Comparison of ENCODE assay signal across 13 mouse cellular contexts in genomic region chr9:91404905-91405752, GRCm38 (mm10). TPM values are rescaled to one million over a fixed set of nuclear protein-coding genes. Genes with fewer than 3 reads are reported as not detected.
DNase-seq lines count a peak whose midpoint lies in the region; ATAC-seq lines count a peak whose summit lies in the region.
"Had no signal": no experiment of that assay in that cellular context is flagged by ENCODE, and none has a peak within 500 bp of the region (broad histone marks: within the 10 kb centered on the region; RNA-seq: fewer than 3 reads in every experiment).

No protein-coding gene starts in this region.

- peaks cover 65% of the 10 kb centered on the region for H3K27me3 ChIP-seq in embryonic facial prominence, embryonic 11.5 days (ENCODE audit: control insufficient read depth, insufficient read depth, low read length)
- H3K27me3 ChIP-seq in hindbrain, embryonic 14.5 days (ENCODE audit: control insufficient read depth, insufficient read depth, low read length) = peaks cover 92% of the 10 kb centered on the region

- ATAC-seq in embryonic facial prominence, embryonic 11.5 days (replicated peaks; ENCODE audit: insufficient number of reproducible peaks, low FRiP score, low TSS enrichment, low read depth) = no peak
- ATAC-seq in hindbrain, embryonic 14.5 days (ENCODE audit: low FRiP score) = no peak
- no peak for ATAC-seq in frontal cortex, adult (ENCODE audit: low TSS enrichment)
- ATAC-seq: liver, postnatal 0 days had no signal

- no peaks in the 10 kb centered on the region for H3K36me3 ChIP-seq in embryonic facial prominence, embryonic 11.5 days (replicated peaks; ENCODE audit: control insufficient read depth, insufficient read depth, low read depth, low read length)
- no peaks in the 10 kb centered on the region for H3K36me3 ChIP-seq in hindbrain, embryonic 14.5 days (replicated peaks; ENCODE audit: control insufficient read depth, insufficient read depth)

- intact Hi-C loops in left cerebral cortex, postnatal 36 days (cut with DNase I) = loop anchor here (5.0 kb wide), 1 partner anchor 43 kb away; the partner anchor contains the start of gene Zic4

- H3K4me1 ChIP-seq in embryonic facial prominence, embryonic 11.5 days (ENCODE audit: control insufficient read depth, insufficient read depth, low read length) = no peaks in the 10 kb centered on the region
- no peaks in the 10 kb centered on the region for H3K4me1 ChIP-seq in hindbrain, embryonic 14.5 days (replicated peaks; ENCODE audit: control insufficient read depth, insufficient read depth, low read length)

- WGBS in embryonic facial prominence, embryonic 11.5 days = under 1% methylated on average over 27 of the region's 27 CpGs
- WGBS in hindbrain, embryonic 14.5 days = under 1% methylated on average over 27 of the region's 27 CpGs

- H3K27ac ChIP-seq in embryonic facial prominence, embryonic 11.5 days (replicated peaks; ENCODE audit: low read depth, low read length) = no peak overlapping the region
- peak overlapping the region; percentile 82 for H3K27ac ChIP-seq in hindbrain, embryonic 14.5 days

- H3K9ac ChIP-seq in embryonic facial prominence, embryonic 11.5 days (replicated peaks; ENCODE audit: low read length) = no peak overlapping the region
- peak overlapping the region; percentile 46 for H3K9ac ChIP-seq in hindbrain, embryonic 14.5 days
- H3K9ac ChIP-seq: liver, postnatal 0 days had no signal

- H3K9me3 ChIP-seq in embryonic facial prominence, embryonic 11.5 days (replicated peaks; ENCODE audit: control insufficient read depth, low read length) = no peaks in the 10 kb centered on the region
- H3K9me3 ChIP-seq in hindbrain, embryonic 14.5 days (ENCODE audit: control insufficient read depth, low read length) = no peaks in the 10 kb centered on the region

- no peak overlapping the region for H3K4me2 ChIP-seq in embryonic facial prominence, embryonic 11.5 days (ENCODE audit: low read depth, low read length)
- peak overlapping the region; percentile 47 for H3K4me2 ChIP-seq in hindbrain, embryonic 14.5 days (replicated peaks)

- peak; percentile 29 for DNase-seq in brain, adult 2 months (ENCODE audit: low read depth, low spot score)
- peak; percentile 41 for DNase-seq in embryonic facial prominence, embryonic 11.5 days (ENCODE audit: low spot score)
- DNase-seq in hindbrain, embryonic 14.5 days (ENCODE audit: low spot score) = no peak
- DNase-seq in neural tube, embryonic 10.5 days (ENCODE audit: extremely low spot score, low spot score) = peak; percentile 69
- DNase-seq in B cell, adult 2 months = no peak
- no peak for DNase-seq in left cerebral cortex, postnatal 36 days (ENCODE audit: low spot score in 2 of 2)
- DNase-seq: heart, adult 11 months; heart, postnatal 36 days; kidney, postnatal 14 days; liver, postnatal 0 days had no signal

- no peak overlapping the region for H3K4me3 ChIP-seq in embryonic facial prominence, embryonic 11.5 days (ENCODE audit: low read depth, low read length)
- H3K4me3 ChIP-seq in hindbrain, embryonic 14.5 days (replicated peaks; ENCODE audit: low read length) = peak overlapping the region; percentile 24

RNA-seq across cellular contexts. Expression of gene Zic1, which starts 39.5 kb away (rescaled TPM):
- 3.3 and 3.5 TPM in 2 replicates for polyA plus RNA-seq in embryonic facial prominence, embryonic 11.5 days (2014; fragmentation: Nextera tagmentation; extraction: Ambion mirVana)
- polyA plus RNA-seq in hindbrain, embryonic 14.5 days (2014; fragmentation: Nextera tagmentation; extraction: Ambion mirVana) = 21.4 and 25.1 TPM in 2 replicates
- total RNA-seq in left cerebral cortex, postnatal 36 days (2021) = 10 to 100 TPM in 1 of 2 experiments, 1 to 10 TPM in 1; 7.2 to 15.3 TPM
- total RNA-seq: megakaryocyte-erythroid progenitor cell, adult 5-6 weeks had no signal
- polyA plus RNA-seq: liver, postnatal 0 days; stomach, embryonic 16.5 days had no signal

RNA-seq across cellular contexts. Expression of gene Zic4, which starts 42.9 kb away (rescaled TPM):
- 6.7 and 6.9 TPM in 2 replicates for polyA plus RNA-seq in embryonic facial prominence, embryonic 11.5 days (2014; fragmentation: Nextera tagmentation; extraction: Ambion mirVana)
- polyA plus RNA-seq in hindbrain, embryonic 14.5 days (2014; fragmentation: Nextera tagmentation; extraction: Ambion mirVana) = 47.8 and 54.9 TPM in 2 replicates
- total RNA-seq in left cerebral cortex, postnatal 36 days (2021) = 1 to 10 TPM; 2.8 to 4.7 TPM
- total RNA-seq: heart, postnatal 36 days; megakaryocyte-erythroid progenitor cell, adult 5-6 weeks had no signal
- polyA plus RNA-seq: liver, postnatal 0 days; stomach, embryonic 16.5 days had no signal

Comparison
In these comparisons a context has a peak if more than half of its experiments do, and no peak if none do; other contexts are left out.
1. DNase-seq: peak in brain, adult 2 months (single experiment), embryonic facial prominence, embryonic 11.5 days (single experiment) and neural tube, embryonic 10.5 days (single experiment); none in hindbrain, embryonic 14.5 days (single experiment), B cell, adult 2 months (0 of 2) and left cerebral cortex, postnatal 36 days (0 of 2).